Mouse (Mus musculus): ENCODE results near the gene Zer1. TPM values are rescaled to one million over a fixed set of nuclear protein-coding genes. Genes with fewer than 3 reads are reported as not detected.
"Not testable (repeated sequence)": the region's sequence is repeated elsewhere in the genome, so short reads cannot be mapped to it uniquely, and the experiment has no call there.

Gene Zer1
- polyA plus RNA-seq, 1 experiment from 2014 or later: 7.2 TPM

DNA sequence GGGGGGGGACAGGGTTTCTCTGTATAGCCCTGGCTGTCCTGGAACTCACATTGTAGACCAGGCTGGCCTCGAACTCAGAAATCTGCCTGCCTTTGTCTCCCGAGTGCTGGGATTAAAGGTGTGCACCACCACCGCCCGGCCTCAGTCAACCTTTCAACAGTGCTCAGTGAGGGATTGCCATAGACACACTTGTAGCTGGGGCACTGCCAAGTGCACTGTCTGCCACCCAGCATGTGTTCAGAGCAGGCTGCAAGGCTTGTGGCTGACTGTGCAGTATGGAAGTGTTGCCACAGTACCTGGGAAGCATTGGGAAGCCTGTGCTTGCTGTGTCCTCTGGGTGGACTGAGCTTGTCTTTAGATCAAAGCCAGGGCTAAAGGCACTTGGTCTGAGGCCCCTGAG lies 15.6 kb upstream of the Zer1 start:
- not testable (repeated sequence) for DNase-seq (ENCODE audit: low spot score); H3K27ac ChIP-seq; H3K27me3 ChIP-seq (ENCODE audit: insufficient read depth, poor library complexity, severe bottlenecking); H3K4me3 ChIP-seq; H3K9me3 ChIP-seq; H3K4me1 ChIP-seq
- WGBS: 90% methylated on average over 4 of the region's 4 CpGs
- peaks cover 84% of the 10 kb centered on the region for H3K36me3 ChIP-seq

DNA sequence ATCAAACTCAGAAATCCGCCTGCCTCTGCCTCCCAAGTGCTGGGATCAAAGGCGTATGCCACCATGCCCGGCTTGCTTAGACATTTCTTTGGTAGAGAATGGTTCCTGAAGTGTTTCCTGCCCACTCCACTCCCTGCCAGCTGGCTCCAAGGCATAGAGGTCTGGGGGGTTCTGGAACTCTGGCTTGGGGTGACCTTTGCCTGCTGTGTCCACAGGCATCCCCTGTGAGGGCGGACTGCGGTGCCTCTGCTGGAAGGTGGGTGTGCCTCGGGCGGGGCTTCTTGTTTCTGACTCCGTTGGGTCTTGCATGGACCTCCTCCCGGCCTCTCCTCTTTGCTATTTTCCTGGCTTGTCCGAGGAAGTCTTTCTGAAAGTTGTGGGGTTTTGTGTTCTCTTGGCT lies 12.1 kb upstream of the Zer1 start:
- H3K27ac ChIP-seq: no peak overlapping the region
- no peaks in the 10 kb centered on the region for H3K9me3 ChIP-seq
- peaks cover 48% of the 10 kb centered on the region for H3K36me3 ChIP-seq
- no peaks in the 10 kb centered on the region for H3K27me3 ChIP-seq (ENCODE audit: insufficient read depth, poor library complexity, severe bottlenecking)
- 81% methylated on average over 10 of the region's 10 CpGs for WGBS
- DNase-seq (ENCODE audit: low spot score): no peak
- H3K4me3 ChIP-seq: no peak overlapping the region
- H3K4me1 ChIP-seq: peaks cover 24% of the 10 kb centered on the region

DNA sequence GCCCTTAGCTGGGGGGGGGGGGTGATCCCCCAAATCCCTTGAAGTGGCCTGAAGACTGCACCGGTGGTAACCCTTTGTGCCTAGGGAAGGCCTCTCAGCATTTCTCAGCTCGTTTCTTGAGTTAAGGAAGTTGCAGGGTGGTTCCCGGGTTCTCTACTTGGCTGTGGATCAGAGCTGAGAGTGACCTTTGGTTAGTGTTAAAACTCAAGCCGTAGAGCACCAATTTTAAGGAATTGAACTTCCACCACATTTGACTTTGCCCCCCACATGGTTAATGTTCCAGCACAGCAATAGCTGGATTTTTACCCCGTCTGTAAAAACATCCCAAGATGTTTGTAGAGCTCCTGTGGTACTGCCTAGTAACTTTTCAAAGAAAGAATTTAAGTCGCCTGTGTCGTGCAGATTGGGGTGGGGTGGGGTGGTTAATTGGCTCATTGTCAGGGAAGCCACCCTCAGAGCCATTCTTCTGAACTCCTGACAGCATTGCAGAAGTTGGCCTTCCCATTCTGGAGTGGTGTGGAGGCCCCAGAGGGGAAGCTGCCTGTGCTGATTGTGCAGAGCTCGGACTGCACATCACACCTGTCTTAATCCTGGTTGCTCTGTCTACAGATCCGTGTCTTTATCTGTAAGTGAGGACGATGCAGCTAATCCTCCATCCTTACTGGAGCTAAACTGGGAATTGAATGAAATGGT lies 10.7 kb upstream of the Zer1 start:
- Histone ChIP-seq H3K4me3 (peak overlapping the region; percentile 88), H3K27ac (peak overlapping the region; percentile 92), H3K4me1 (peaks cover 24% of the 10 kb centered on the region), H3K36me3 (peaks cover 35% of the 10 kb centered on the region), H3K9me3 (no peaks in the 10 kb centered on the region), H3K27me3 (ENCODE audit: insufficient read depth, poor library complexity, severe bottlenecking) (no peaks in the 10 kb centered on the region)
- DNase-seq (ENCODE audit: low spot score): no peak
- WGBS: 73% methylated on average over 10 of the region's 10 CpGs

DNA sequence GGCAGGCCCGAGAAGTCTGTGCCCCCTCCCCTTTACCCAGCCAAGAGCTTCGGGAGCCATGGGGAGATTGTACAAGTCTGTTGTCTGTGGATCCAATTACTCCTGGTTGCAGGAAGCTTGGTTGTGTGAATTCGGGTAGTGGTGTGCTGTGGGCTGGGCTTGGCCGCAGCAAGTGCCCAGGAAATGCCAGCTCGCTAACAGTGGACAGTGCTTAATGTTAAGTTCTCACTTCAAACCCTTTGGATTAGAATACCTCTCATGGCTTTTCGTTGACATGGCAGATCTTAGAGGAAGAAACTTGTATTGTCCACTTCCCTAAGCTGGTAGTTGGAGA lies 10.0 kb upstream of the Zer1 start:
- Histone ChIP-seq H3K27me3 (ENCODE audit: insufficient read depth, poor library complexity, severe bottlenecking) (no peaks in the 10 kb centered on the region), H3K36me3 (peaks cover 33% of the 10 kb centered on the region), H3K4me3 (peak overlapping the region; percentile 88), H3K9me3 (no peaks in the 10 kb centered on the region), H3K4me1 (peaks cover 24% of the 10 kb centered on the region), H3K27ac (peak overlapping the region; percentile 92)
- WGBS: 25% methylated on average over 6 of the region's 6 CpGs
- no peak for DNase-seq (ENCODE audit: low spot score)

DNA sequence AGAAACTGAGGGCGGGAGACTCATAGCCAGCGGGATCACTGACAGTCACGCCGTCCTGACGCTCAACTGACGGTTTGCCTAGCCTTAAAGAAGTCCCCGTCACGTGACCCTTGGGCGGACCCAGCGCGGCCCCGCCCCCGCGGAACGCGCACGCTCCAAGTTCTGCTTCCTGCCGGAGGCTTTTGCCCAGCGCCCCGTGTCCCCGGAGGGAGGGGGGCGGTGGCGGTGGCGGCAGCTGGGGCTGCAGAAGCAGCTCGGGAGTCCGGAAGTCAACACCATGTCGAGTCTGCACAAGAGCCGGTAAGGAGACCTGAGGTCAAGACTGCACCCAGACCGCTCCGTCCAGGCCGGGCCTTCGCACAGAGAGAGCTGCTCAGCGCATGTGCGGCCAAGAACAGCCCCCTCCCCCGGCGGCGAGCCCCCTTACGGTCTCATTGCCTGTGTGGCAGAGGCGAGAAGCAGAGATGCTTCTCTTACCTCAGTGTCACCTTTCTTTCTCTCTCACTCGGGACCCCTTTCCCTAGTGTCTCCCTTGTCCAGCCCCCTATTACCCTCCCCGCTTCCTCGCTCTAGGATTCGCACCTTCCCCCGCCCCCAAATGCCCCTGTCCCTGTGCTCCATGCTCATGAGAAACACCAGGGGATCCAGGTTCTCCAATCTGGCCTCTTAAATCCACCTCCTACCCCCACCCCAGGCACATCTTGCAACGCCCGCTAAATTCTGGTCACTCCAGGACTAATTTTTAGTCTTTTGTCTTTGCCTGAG lies 9.4 kb upstream of the Zer1 start, which contains the start of gene Tbc1d13:
Gene Tbc1d13, plus strand, starts transcription at position 134 of the 765 bp plus-strand sequence.
- H3K9me3 ChIP-seq: no peaks in the 10 kb centered on the region
- under 1% methylated on average over 46 of the region's 46 CpGs for WGBS

DNA sequence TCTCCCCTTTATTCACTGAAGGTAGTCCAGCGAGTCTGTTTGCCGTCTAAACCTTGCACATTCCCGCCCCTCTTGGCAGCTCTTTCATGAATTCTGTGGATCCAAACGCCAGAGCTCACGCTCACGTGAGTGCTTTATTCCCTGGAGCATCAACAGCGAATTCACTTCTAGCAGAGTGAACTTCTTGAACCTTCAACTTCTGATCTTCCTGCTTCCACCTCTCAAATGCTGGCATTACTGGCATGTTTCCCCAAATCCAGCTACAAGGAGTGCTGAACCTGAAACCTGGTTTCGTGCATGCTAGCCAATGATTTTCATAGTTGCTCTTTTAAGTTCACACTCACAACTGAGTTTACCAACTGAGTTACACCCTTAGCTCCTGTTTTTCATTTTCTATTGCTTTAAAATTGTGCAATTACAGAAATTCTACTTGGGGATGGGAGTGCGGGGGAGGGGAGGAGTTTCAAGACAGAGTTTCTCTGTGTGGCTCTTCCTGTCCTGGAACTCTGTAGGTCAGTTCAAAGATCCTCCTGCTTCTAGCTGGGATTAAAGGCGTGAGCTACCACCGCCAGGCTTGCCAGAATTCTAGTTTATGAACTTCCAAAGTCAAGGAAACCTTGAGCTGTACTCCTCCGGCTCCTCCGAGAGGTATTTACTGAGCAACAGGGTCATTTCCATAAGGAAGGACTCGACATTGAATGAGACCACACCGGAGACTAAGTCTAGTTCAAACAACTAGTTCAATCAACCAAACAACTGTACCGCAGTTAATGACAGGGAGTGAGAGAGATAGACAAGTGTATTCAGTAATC lies 8.6 kb upstream of the Zer1 start:
- H3K9me3 ChIP-seq: no peaks in the 10 kb centered on the region
- peak overlapping the region; percentile 92 for H3K27ac ChIP-seq
- 23% methylated on average over 16 of the region's 16 CpGs for WGBS
- peaks cover 28% of the 10 kb centered on the region for H3K36me3 ChIP-seq
- DNase-seq (ENCODE audit: low spot score): no peak
- H3K4me1 ChIP-seq: peaks cover 24% of the 10 kb centered on the region
- H3K4me3 ChIP-seq: peak overlapping the region; percentile 88
- no peaks in the 10 kb centered on the region for H3K27me3 ChIP-seq (ENCODE audit: insufficient read depth, poor library complexity, severe bottlenecking)

More for the DNA sequence above, 9.4 kb upstream of the Zer1 start, which contains the start of gene Tbc1d13:
- Histone ChIP-seq H3K4me1 (peaks cover 24% of the 10 kb centered on the region), H3K36me3 (peaks cover 33% of the 10 kb centered on the region), H3K27ac (peak within 1 kb of the TSS; percentile 92), H3K27me3 (ENCODE audit: insufficient read depth, poor library complexity, severe bottlenecking) (no peaks in the 10 kb centered on the region), H3K4me3 (peak within 1 kb of the TSS; percentile 88)
- peak; percentile 99 for DNase-seq (ENCODE audit: low spot score)

DNA sequence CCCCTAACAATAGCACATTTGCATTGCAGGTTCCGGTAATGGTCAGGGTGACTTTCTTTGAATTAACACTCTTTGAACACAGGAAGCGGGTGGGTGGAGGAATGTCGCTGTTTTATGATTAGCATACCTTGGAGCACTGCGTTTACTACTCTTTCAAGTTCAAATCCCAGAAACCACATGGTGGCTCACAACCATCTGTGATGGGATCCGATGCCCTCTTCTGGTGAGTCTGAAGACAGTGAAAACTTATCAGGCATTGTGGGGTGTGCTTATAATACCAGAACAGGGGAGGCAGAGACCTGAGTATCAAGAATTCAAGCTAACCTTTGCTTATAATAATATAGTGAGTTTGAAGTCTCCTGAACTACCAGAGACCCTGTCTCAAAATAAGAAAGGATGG lies 6.9 kb upstream of the Zer1 start:
- 67% methylated on average over 5 of the region's 5 CpGs for WGBS
- H3K27ac ChIP-seq; DNase-seq (ENCODE audit: low spot score); H3K9me3 ChIP-seq; H3K27me3 ChIP-seq (ENCODE audit: insufficient read depth, poor library complexity, severe bottlenecking); H3K4me3 ChIP-seq: not testable (repeated sequence)
- H3K36me3 ChIP-seq: peaks cover 11% of the 10 kb centered on the region
- H3K4me1 ChIP-seq: peaks cover 24% of the 10 kb centered on the region

DNA sequence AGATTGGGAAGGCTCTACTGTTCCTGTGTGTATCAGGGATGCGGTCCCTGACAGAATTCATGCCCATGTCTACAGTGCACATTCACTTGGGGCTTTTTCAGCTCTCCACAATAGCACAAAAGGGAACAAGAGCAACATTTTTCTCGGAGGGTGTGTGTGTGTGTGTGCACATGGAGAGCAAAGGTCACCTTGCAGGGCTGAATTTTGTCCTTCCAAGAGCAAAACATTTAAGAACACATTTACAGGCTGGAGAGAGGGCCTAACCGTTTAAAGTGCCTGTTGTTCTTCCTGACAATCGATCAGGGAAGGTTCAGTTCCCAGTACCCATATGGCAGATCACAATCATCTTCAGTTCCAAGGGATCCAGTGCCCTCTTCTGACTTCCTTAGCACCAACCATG lies 5.8 kb upstream of the Zer1 start:
- 79% methylated on average over 4 of the region's 4 CpGs for WGBS

DNA sequence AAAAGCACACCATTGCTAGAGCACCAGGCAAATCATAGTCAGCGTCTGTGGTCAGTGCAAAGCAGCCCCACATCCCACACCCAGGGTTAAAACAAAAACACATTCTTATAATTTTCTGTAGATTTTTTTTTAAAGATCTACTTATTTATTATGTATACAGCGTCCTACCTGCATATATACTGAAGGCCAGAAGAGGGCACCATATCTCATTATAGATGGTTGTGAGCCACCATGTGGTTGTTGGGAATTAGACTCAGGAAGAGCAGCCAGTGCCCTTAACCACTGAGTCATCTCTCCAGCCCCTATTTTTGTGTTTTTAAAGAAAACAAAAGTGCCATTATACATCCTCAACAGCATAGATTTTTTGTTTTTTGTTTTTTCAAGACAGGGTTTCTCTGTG lies 4.4 kb upstream of the Zer1 start:
- Histone ChIP-seq H3K4me3 (no peak overlapping the region), H3K27ac (no peak overlapping the region), H3K9me3 (no peaks in the 10 kb centered on the region), H3K36me3 (no peaks in the 10 kb centered on the region), H3K4me1 (peaks cover 13% of the 10 kb centered on the region), H3K27me3 (ENCODE audit: insufficient read depth, poor library complexity, severe bottlenecking) (no peaks in the 10 kb centered on the region)
- no peak for DNase-seq (ENCODE audit: low spot score)
- WGBS: 28% methylated on average over 2 of the region's 2 CpGs

More for the DNA sequence above, 5.8 kb upstream of the Zer1 start:
- H3K4me1 ChIP-seq: peaks cover 21% of the 10 kb centered on the region
- H3K4me3 ChIP-seq: no peak overlapping the region
- DNase-seq (ENCODE audit: low spot score): no peak
- peaks cover under 1% of the 10 kb centered on the region; the same call in 1 of the 2 replicates for H3K36me3 ChIP-seq
- H3K27ac ChIP-seq: no peak overlapping the region
- H3K27me3 ChIP-seq (ENCODE audit: insufficient read depth, poor library complexity, severe bottlenecking): no peaks in the 10 kb centered on the region
- no peaks in the 10 kb centered on the region for H3K9me3 ChIP-seq

DNA sequence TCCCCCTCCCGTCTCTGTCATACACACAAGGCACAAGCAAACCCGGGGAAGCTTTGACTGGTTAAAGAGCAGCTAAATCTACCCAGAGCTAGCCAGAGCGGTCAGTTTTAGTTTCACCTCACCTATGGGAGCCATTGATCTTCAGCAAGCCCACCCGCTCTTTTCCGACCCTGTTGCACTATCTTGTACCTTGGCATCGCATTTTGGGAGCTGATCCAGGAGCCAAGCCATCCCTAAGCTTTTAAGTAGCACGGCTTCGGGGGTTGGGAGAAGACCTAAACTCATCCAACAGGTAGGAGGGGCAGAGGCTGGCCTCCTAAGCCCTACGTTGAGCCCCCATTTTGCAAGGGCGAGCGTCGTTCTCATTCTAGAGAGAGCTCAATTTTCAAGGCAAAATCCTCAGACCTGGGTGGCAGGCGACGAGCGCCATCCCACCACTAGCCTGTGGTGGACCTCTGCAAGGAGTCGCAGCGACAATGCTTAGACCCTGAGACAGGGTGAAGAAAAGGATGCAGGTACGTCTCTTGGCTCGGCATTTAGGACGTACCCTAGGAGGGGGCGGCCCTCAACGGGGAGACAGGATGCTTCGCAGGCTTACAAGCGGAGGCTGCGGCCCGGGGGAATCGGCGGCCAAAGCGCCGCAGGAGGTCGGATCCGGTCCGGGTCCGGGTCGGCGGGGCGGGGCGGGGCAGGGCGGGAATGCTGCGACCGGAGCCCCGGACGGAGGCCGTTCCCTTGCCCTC lies 485 bp downstream of the Zer1 start:
- Histone ChIP-seq H3K27me3 (ENCODE audit: insufficient read depth, poor library complexity, severe bottlenecking) (no peaks in the 10 kb centered on the region), H3K4me1 (peaks cover 28% of the 10 kb centered on the region), H3K36me3 (0 out of 2 replicates have a peak, but pooled peaks cover 8% of the 10 kb centered on the region), H3K4me3 (peak overlapping the region; percentile 92), H3K27ac (peak overlapping the region; percentile 97), H3K9me3 (no peaks in the 10 kb centered on the region)
- WGBS: 1% methylated on average over 44 of the region's 44 CpGs
- no peak for DNase-seq (ENCODE audit: low spot score)

DNA sequence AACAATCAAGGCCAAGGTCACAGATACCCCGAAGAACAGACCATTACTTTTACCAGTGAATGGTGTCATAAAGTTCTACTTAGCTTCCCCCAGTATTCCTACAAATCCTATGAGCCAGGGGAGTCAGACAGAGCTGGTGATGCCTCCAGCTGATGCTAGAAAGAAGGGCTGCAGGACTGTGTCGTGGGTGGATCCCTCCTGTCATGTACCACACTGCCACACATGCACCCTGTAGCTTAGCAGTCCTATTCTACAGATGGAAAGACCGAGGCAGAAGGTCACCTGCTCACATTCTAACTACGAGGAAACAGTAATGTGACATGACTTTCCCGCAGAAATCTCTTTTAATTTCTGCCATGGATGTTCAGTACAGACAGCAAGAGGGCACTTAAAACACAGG lies 1.6 kb downstream of the Zer1 start:
- 0 out of 2 replicates have a peak, but pooled peaks cover 9% of the 10 kb centered on the region for H3K36me3 ChIP-seq
- H3K9me3 ChIP-seq: no peaks in the 10 kb centered on the region
- 85% methylated on average over 5 of the region's 5 CpGs for WGBS
- H3K4me3 ChIP-seq: no peak overlapping the region
- no peak for DNase-seq (ENCODE audit: low spot score)
- peaks cover 29% of the 10 kb centered on the region for H3K4me1 ChIP-seq
- no peaks in the 10 kb centered on the region for H3K27me3 ChIP-seq (ENCODE audit: insufficient read depth, poor library complexity, severe bottlenecking)
- H3K27ac ChIP-seq: no peak overlapping the region

DNA sequence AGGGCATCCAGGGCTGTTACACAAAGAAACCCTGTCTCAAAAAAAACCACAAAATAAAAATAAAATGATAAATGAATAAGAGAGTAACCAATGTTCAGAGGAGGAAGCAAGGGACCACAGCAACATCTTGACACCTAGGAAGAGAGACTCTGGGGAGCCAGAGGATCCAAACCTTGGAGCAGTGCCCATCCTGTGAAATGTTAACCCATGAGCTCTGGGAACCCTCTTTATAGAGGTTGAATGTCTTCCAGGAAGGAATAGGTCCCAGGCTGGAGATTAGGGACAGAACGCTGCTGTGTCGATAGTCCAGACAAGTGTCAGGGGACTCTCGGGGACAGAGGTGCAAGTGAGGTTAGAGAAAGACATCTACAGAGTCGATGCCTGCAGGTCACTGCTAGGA lies 4.1 kb downstream of the Zer1 start:
- no peaks in the 10 kb centered on the region for H3K27me3 ChIP-seq (ENCODE audit: insufficient read depth, poor library complexity, severe bottlenecking)
- H3K9me3 ChIP-seq: no peaks in the 10 kb centered on the region
- H3K36me3 ChIP-seq: 0 out of 2 replicates have a peak, but pooled peaks cover 9% of the 10 kb centered on the region
- H3K4me1 ChIP-seq: peaks cover 29% of the 10 kb centered on the region
- no peak for DNase-seq (ENCODE audit: low spot score)
- no peak overlapping the region for H3K4me3 ChIP-seq
- no peak overlapping the region for H3K27ac ChIP-seq
- 84% methylated on average over 4 of the region's 4 CpGs for WGBS
